8 mouse cellular contexts compared by ENCODE assay signal in genomic region chr9:106242813-106243488, GRCm38 (mm10). TPM values are rescaled to one million over a fixed set of nuclear protein-coding genes. Genes with fewer than 3 reads are reported as not detected.
A peak's percentile ranks its signal among the peaks of the same experiment; 100 is the strongest.
DNase-seq lines count a peak whose midpoint lies in the region; ATAC-seq and TF ChIP-seq lines count a peak whose summit lies in the region.

No protein-coding gene starts in this region.

- H3K4me3 ChIP-seq in bone marrow, adult 2 months (replicated peaks; ENCODE audit: control insufficient read depth, low read depth, low read length): peak overlapping the region; percentile 68
- no peak overlapping the region for H3K4me3 ChIP-seq in heart, embryonic 11.5 days (ENCODE audit: low read depth, low read length)
- H3K4me3 ChIP-seq in liver, embryonic 16.5 days (ENCODE audit: low read depth, low read length): no peak overlapping the region

- H3K27me3 ChIP-seq in heart, embryonic 11.5 days (ENCODE audit: control insufficient read depth, insufficient read depth, low read length): no peaks in the 10 kb centered on the region
- no peaks in the 10 kb centered on the region for H3K27me3 ChIP-seq in liver, embryonic 16.5 days (ENCODE audit: control insufficient read depth, insufficient read depth, low read depth, low read length)

- peaks cover 29% of the 10 kb centered on the region for H3K36me3 ChIP-seq in heart, embryonic 11.5 days (ENCODE audit: control insufficient read depth, insufficient read depth, low read length)
- peaks cover 13% of the 10 kb centered on the region for H3K36me3 ChIP-seq in liver, embryonic 16.5 days (ENCODE audit: control insufficient read depth, insufficient read depth)

- TF ChIP-seq POLR2A in bone marrow, adult 2 months (IDR thresholded peaks at IDR 0.05; ENCODE audit: borderline replicate concordance, control insufficient read depth, low read depth, low read length): peak; percentile 37; the same call in 1 of the 2 replicates

- H3K9me3 ChIP-seq in heart, embryonic 11.5 days (replicated peaks; ENCODE audit: control insufficient read depth, low read length): no peaks in the 10 kb centered on the region
- H3K9me3 ChIP-seq in liver, embryonic 16.5 days (replicated peaks; ENCODE audit: control insufficient read depth, low read length): no peaks in the 10 kb centered on the region

- peak overlapping the region; percentile 16; the same call in 1 of the 2 replicates for H3K9ac ChIP-seq in heart, embryonic 11.5 days (ENCODE audit: low read depth, low read length)
- H3K9ac ChIP-seq in liver, embryonic 16.5 days (ENCODE audit: low read depth, low read length): no peak overlapping the region

- H3K4me2 ChIP-seq in heart, embryonic 11.5 days: peak overlapping the region; percentile 31; the same call in 1 of the 2 replicates
- H3K4me2 ChIP-seq in liver, embryonic 16.5 days (ENCODE audit: low read depth, low read length): no peak overlapping the region; the same call in 1 of the 2 replicates

- ATAC-seq in heart, embryonic 11.5 days (replicated peaks; ENCODE audit: insufficient number of reproducible peaks, low FRiP score, low TSS enrichment): 0 out of 2 replicates have a peak, but pooled peaks have one; percentile 23
- ATAC-seq in liver, embryonic 16.5 days (ENCODE audit: low read depth): no peak

- 28% methylated on average over 19 of the region's 19 CpGs for WGBS in bone marrow, adult 2 months
- 59% methylated on average over 19 of the region's 19 CpGs for whole genome bisulfite sequencing in heart, embryonic 11.5 days (ENCODE audit: insufficient replicate concordance)
- 52% methylated on average over 19 of the region's 19 CpGs for WGBS in liver, embryonic 16.5 days (ENCODE audit: insufficient replicate concordance)

- H3K4me1 ChIP-seq in bone marrow, adult 2 months (ENCODE audit: control insufficient read depth, insufficient read depth, low read length): peaks cover 2% of the 10 kb centered on the region; the same call in 1 of the 2 replicates
- H3K4me1 ChIP-seq in heart, embryonic 11.5 days (ENCODE audit: control insufficient read depth, insufficient read depth, low read length): peaks cover 9% of the 10 kb centered on the region
- peaks cover 9% of the 10 kb centered on the region; the same call in 1 of the 2 replicates for H3K4me1 ChIP-seq in liver, embryonic 16.5 days (ENCODE audit: control insufficient read depth, low read depth, low read length)

- peak overlapping the region; percentile 74 for H3K27ac ChIP-seq in bone marrow, adult 2 months (ENCODE audit: control insufficient read depth, insufficient read depth, low read depth, low read length, poor library complexity)
- peak overlapping the region; percentile 60 for H3K27ac ChIP-seq in heart, embryonic 11.5 days (ENCODE audit: low read depth, low read length)
- peak overlapping the region; percentile 49; the same call in 1 of the 2 replicates for H3K27ac ChIP-seq in liver, embryonic 16.5 days (ENCODE audit: low read length)

- DNase-seq in adrenal gland, adult 2 months: peak; percentile 64
- no peak for DNase-seq in adrenal gland, postnatal 4 days (ENCODE audit: low spot score in 2 of 2)
- no peak for DNase-seq in right cerebral cortex, postnatal 14 days
- DNase-seq in urinary bladder, postnatal 14 days (ENCODE audit: low spot score): no peak
- DNase-seq in gastrocnemius, adult 8-10 months (ENCODE audit: low spot score in 2 of 2): no peak

- TF ChIP-seq CTCF in bone marrow, adult 2 months (IDR thresholded peaks at IDR 0.05; ENCODE audit: control insufficient read depth, insufficient read depth, low read length): no peak

RNA-seq across cellular contexts. Expression of gene Alas1, which starts 5.5 kb away (rescaled TPM):
- total RNA-seq in adrenal gland, adult 2 months (2021): 1,000 to 10,000 TPM; 1,496 to 1,691 TPM
- 1,137 and 1,435 TPM in 2 replicates for polyA plus RNA-seq in adrenal gland, adult 2 months (2012; rRNA removed)
- total RNA-seq in adrenal gland, postnatal 4 days (2021): 100 to 1,000 TPM; 676 to 715 TPM
- polyA plus RNA-seq in bone marrow, adult 2 months (2011; ENCODE audit: insufficient read depth, insufficient read length, low replicate concordance, missing spikeins): 22.5 and 59.7 TPM in 2 replicates
- polyA plus RNA-seq in heart, embryonic 11.5 days (2014; fragmentation: Nextera tagmentation; extraction: Ambion mirVana): 121 and 128 TPM in 2 replicates
- 53.9 and 57.9 TPM in 2 replicates for polyA plus RNA-seq in liver, embryonic 16.5 days (2015; fragmentation: Nextera tagmentation; extraction: Ambion mirVana)
- total RNA-seq in gastrocnemius, adult 8-10 months (2022): 100 to 1,000 TPM; 175 to 200 (median 179) TPM

RNA-seq across cellular contexts. Expression of gene Tlr9, which starts 20.6 kb away (rescaled TPM):
- total RNA-seq in adrenal gland, adult 2 months (2021): 1 to 10 TPM in 1 of 2 experiments, under 1 TPM in 1; 0.84 to 1.4 TPM
- polyA plus RNA-seq in adrenal gland, adult 2 months (2012; rRNA removed): 2.5 and 2.7 TPM in 2 replicates
- 1 to 10 TPM; 1.4 to 1.6 TPM for total RNA-seq in adrenal gland, postnatal 4 days (2021)
- polyA plus RNA-seq in bone marrow, adult 2 months (2011; ENCODE audit: insufficient read depth, insufficient read length, low replicate concordance, missing spikeins): 0.56 and 3.6 TPM in 2 replicates
- polyA plus RNA-seq in heart, embryonic 11.5 days (2014; fragmentation: Nextera tagmentation; extraction: Ambion mirVana): not detected in 2 replicates
- 0.04 and 0.05 TPM in 2 replicates for polyA plus RNA-seq in liver, embryonic 16.5 days (2015; fragmentation: Nextera tagmentation; extraction: Ambion mirVana)
- total RNA-seq in gastrocnemius, adult 8-10 months (2022): under 1 TPM in 3 of 4 experiments, not detected in 1; 0.10 to 0.43 (median 0.19) TPM

RNA-seq across cellular contexts. Expression of gene Poc1a, which starts 37.9 kb away (rescaled TPM):
- total RNA-seq in adrenal gland, adult 2 months (2021): 1 to 10 TPM; 3.4 to 5.4 TPM
- 5.4 and 7.1 TPM in 2 replicates for polyA plus RNA-seq in adrenal gland, adult 2 months (2012; rRNA removed)
- total RNA-seq in adrenal gland, postnatal 4 days (2021): 10 to 100 TPM; 11.3 to 11.6 TPM
- polyA plus RNA-seq in bone marrow, adult 2 months (2011; ENCODE audit: insufficient read depth, insufficient read length, low replicate concordance, missing spikeins): 45.1 and 46.9 TPM in 2 replicates
- polyA plus RNA-seq in heart, embryonic 11.5 days (2014; fragmentation: Nextera tagmentation; extraction: Ambion mirVana): 28.4 and 31.1 TPM in 2 replicates
- polyA plus RNA-seq in liver, embryonic 16.5 days (2015; fragmentation: Nextera tagmentation; extraction: Ambion mirVana): 20.3 and 21.0 TPM in 2 replicates
- 1 to 10 TPM in 3 of 4 experiments, under 1 TPM in 1; 0.99 to 1.7 (median 1.3) TPM for total RNA-seq in gastrocnemius, adult 8-10 months (2022)

RNA-seq across cellular contexts. Expression of gene Twf2, which starts 40.0 kb away (rescaled TPM):
- total RNA-seq in adrenal gland, adult 2 months (2021): 100 to 1,000 TPM in 1 of 2 experiments, 10 to 100 TPM in 1; 75.8 to 128 TPM
- 121 and 125 TPM in 2 replicates for polyA plus RNA-seq in adrenal gland, adult 2 months (2012; rRNA removed)
- total RNA-seq in adrenal gland, postnatal 4 days (2021): 10 to 100 TPM; 62.5 to 63.9 TPM
- 21.7 and 63.2 TPM in 2 replicates for polyA plus RNA-seq in bone marrow, adult 2 months (2011; ENCODE audit: insufficient read depth, insufficient read length, low replicate concordance, missing spikeins)
- 55.6 and 62.2 TPM in 2 replicates for polyA plus RNA-seq in heart, embryonic 11.5 days (2014; fragmentation: Nextera tagmentation; extraction: Ambion mirVana)
- polyA plus RNA-seq in liver, embryonic 16.5 days (2015; fragmentation: Nextera tagmentation; extraction: Ambion mirVana): 19.7 and 21.2 TPM in 2 replicates
- 100 to 1,000 TPM; 129 to 168 (median 143) TPM for total RNA-seq in gastrocnemius, adult 8-10 months (2022)

RNA-seq across cellular contexts. Expression of gene Ppm1m, which starts 43.4 kb away (rescaled TPM):
- total RNA-seq in adrenal gland, adult 2 months (2021): 100 to 1,000 TPM in 1 of 2 experiments, 10 to 100 TPM in 1; 84.6 to 135 TPM
- 216 and 273 TPM in 2 replicates for polyA plus RNA-seq in adrenal gland, adult 2 months (2012; rRNA removed)
- 10 to 100 TPM; 76.7 to 77.5 TPM for total RNA-seq in adrenal gland, postnatal 4 days (2021)
- polyA plus RNA-seq in bone marrow, adult 2 months (2011; ENCODE audit: insufficient read depth, insufficient read length, low replicate concordance, missing spikeins): 32.4 and 91.7 TPM in 2 replicates
- polyA plus RNA-seq in heart, embryonic 11.5 days (2014; fragmentation: Nextera tagmentation; extraction: Ambion mirVana): 20.6 and 23.5 TPM in 2 replicates
- polyA plus RNA-seq in liver, embryonic 16.5 days (2015; fragmentation: Nextera tagmentation; extraction: Ambion mirVana): 9.7 and 11.5 TPM in 2 replicates
- 1 to 10 TPM; 2.3 to 4.5 (median 3.3) TPM for total RNA-seq in gastrocnemius, adult 8-10 months (2022)
